Mouse (Mus musculus) liver, adult (tissue): ENCODE results near the gene Igfbp4.

Experiments used
- GATA4 ChIP-seq: IDR thresholded peaks from 2 replicates; pipeline ENCODE4 v1.6.1; 2014; ENCODE audit warnings: mild to moderate bottlenecking, low read length; ENCODE audit not compliant: insufficient replicate concordance

Gene Igfbp4

DNA sequence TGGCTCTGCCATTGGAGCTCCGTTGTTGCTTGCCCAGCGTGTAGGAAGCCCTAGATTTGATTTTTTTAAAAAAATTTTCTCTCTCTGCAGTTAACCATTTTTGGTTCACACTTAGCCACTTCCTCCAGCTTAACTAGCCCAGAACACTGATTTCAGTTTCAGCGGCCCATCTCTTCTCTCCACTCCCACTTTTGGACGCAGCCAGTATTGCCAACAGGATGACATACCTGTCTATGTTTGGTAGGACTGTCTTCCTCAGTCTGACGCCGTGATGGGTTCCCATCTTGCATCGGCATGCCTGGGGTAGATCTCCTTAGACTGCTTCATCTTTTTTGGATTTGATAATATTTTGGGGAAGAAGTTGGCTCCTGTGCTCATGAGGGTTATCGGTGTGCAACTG is 49.3 kb downstream of the Igfbp4 start:
- no peak for TF ChIP-seq GATA4

GRCm38 (mm10) chr11:99091666-99092065 is 50.6 kb downstream of the Igfbp4 start:
- TF ChIP-seq GATA4, result no peak

DNA sequence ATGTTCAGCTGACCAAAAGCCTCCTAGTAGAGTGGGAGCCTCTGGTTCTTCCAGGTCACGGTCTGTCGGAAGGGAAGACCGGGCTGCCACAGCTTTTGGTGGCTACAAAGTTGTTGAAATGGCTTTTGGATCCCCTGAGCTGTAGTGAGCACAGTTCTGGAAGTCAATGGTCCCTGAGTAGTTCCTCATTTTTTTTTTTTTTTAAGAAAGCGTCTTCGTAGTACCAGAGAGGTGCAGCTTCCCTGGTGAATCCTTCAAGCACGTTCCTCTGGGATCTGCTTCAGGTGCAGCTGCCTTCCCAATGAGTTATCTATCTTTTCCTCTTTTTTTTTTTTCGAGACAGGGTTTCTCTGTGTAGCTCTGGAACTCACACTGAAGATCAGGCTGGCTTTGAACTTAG is 52.7 kb downstream of the Igfbp4 start:
- TF ChIP-seq GATA4, result no peak

GRCm38 (mm10) chr11:99094911-99095676 is 54.0 kb downstream of the Igfbp4 start:
- TF ChIP-seq GATA4, result no peak

DNA sequence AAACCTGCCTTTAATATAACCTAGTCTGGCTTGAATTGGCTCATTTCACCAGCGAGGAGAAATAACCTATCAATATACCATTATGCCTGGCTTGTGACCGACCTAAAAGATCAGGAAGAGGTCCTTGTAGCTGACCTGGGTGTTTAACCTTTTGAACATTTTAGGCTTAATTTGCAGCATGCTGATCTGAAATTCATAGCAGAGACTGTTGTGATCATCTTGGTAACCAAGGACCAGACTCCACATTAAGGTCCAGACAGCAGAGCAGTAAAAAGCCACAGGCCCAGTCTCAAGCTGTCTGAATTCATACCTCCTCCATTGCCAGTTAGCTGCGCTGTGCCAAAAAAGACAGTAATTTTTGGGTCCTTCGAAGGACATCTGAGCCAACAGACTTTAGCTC is 54.7 kb downstream of the Igfbp4 start:
- TF ChIP-seq GATA4, result no peak

DNA sequence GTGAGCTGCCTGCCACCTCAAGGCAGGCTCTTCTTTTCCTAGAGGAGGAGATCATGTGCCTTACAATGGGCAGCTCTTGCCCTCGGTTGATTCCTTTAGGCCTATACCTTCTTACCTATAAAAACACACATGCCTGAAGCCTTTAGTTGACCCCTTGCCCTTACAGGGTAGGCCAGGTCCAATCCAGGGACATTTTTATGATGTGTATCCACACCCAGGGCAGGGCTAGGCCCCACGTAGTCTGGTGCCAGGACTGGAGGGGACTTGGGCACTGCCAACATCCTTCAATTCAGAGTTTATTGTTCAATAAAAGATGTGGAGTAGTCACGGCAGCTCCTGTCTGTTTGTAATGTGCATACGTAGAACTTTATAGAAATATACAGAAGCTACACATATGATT is 55.4 kb downstream of the Igfbp4 start:
- no peak for TF ChIP-seq GATA4

- no peak for TF ChIP-seq GATA4
These were observed 56.1 kb downstream of the Igfbp4 start for GRCm38 (mm10) chr11:99096996-99097774.

- TF ChIP-seq GATA4, result no peak
These were observed 57.9 kb downstream of the Igfbp4 start for GRCm38 (mm10) chr11:99098924-99099323.

GRCm38 (mm10) chr11:99099516-99099915 is 58.5 kb downstream of the Igfbp4 start:
- no peak for TF ChIP-seq GATA4

- no peak for TF ChIP-seq GATA4
These were observed 59.2 kb downstream of the Igfbp4 start for GRCm38 (mm10) chr11:99100215-99100614.

- TF ChIP-seq GATA4, result no peak
These were observed 60.6 kb downstream of the Igfbp4 start for GRCm38 (mm10) chr11:99101693-99102092.

- TF ChIP-seq GATA4, result no peak
These were observed 61.7 kb downstream of the Igfbp4 start for GRCm38 (mm10) chr11:99102575-99103270.
